Mouse (Mus musculus) neutrophil, adult 65 days (primary cell): ENCODE measurements around the gene Zfp105. TPM values are rescaled to one million over a fixed set of nuclear protein-coding genes. Genes with fewer than 3 reads are reported as not detected.

ENCODE experiments used
- total RNA-seq: library from RNA; stranded (reverse); gene quantifications from 2 replicates; pipeline ENCODE4 v1.2.4, GENCODE M21; 2023

Gene Zfp105
- 0.54 and 0.57 TPM in 2 replicates for total RNA-seq

GRCm38 (mm10) chr9:122922936-122923381 is at the start of gene Zfp105:
Gene Zfp105 (plus strand): TSS chr9:122923072.

DNA sequence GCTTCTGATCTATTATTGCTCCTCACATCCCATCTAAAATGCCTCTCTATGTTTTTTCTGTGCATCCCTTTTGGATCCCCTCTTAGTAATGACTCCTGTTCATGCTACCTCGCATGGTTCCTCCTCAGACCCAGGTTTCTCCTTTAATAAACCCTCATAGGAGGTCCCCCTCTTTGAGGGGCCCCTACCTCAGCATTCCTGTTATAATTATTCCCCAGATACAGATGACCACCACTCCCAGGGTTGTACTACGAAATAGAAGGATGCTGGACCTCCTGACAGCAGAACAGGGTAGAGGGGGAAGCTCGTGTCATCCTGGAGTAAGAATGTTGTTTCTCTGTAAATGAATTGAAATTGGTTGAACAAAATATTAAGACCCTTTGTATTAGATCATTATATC is 37.5 kb upstream of the Zfp105 start, which contains the start of gene Zkscan7:
Zkscan7 (plus strand) TSS at position 301 of the 400 bp plus-strand sequence.

DNA sequence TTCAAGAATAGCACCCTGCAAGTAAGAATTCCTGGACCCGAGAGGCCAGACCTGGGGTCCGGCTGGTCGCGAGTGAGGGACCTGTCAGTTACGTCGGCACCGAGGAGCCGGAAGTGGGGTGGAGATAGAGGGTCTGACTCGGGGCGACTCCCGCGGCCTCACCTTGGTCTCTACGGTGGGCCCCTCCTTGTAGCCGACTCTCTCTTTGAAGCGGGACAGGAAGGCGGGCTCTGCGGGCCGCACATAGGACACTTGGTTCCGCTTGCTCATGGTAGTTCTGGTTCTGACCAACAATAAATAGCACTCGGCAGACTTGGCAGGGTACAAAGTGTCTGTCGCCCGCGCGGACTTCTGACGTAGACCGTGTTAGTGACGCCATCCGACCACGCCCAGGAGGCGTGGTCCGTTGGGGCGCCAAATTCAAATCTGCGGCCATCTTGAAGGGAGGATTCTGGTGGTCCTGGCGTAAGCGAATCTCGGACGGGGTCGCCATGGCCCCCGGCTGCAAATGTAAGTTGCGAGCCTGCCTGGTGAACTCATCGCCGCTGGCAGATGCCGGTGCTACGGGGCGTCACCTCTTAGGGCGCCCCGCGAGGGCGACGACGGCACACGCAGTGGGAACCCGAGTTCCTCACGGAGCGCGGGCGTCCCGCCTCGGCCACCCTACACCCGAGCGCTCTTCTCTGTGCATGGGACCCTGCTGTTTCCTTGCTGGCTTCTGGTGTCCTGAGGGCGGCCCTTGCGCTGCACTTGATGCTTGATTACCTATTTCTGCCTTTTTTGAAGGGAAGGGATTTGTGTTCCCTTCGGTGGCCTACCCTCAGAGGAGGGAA is 28.0 kb downstream of the Zfp105 start, which contains the start of the genes 1110059G10Rik and Kif15:
1110059G10Rik (minus strand) TSS at position 358 of the 833 bp plus-strand sequence.
Kif15 (plus strand) TSS at position 404 of the 833 bp plus-strand sequence.

Other genes starting within 250 kb of the Zfp105 start
- not detected in 2 replicates for gene Topaz1, start 175.7 kb upstream of the Zfp105 start, total RNA-seq
- 4.4 and 8.0 TPM in 2 replicates for gene Tcaim, start 117.5 kb upstream of the Zfp105 start, total RNA-seq
- not detected in 2 replicates for gene Gm35549, start 79.0 kb upstream of the Zfp105 start, total RNA-seq
- gene Zfp445, start 57.1 kb upstream of the Zfp105 start, total RNA-seq = 84.3 and 121 TPM in 2 replicates
- 0.09 and 0.48 TPM in 2 replicates for gene Zkscan7, start 37.4 kb upstream of the Zfp105 start, total RNA-seq
- gene 1110059G10Rik, start 27.9 kb downstream of the Zfp105 start, total RNA-seq = 23.3 and 23.8 TPM in 2 replicates
- 63.1 and 81.7 TPM in 2 replicates for gene Kif15, start 28.0 kb downstream of the Zfp105 start, total RNA-seq
- gene Tmem42, start 98.3 kb downstream of the Zfp105 start, total RNA-seq = 3.6 and 10.7 TPM in 2 replicates
- gene Tgm4, start 111.7 kb downstream of the Zfp105 start, total RNA-seq = not detected in 2 replicates
- gene Zdhhc3, start 190.1 kb downstream of the Zfp105 start, total RNA-seq = 99.6 and 119 TPM in 2 replicates
- 16.4 and 25.8 TPM in 2 replicates for gene Exosc7, start 190.1 kb downstream of the Zfp105 start, total RNA-seq
- gene Clec3b, start 227.9 kb downstream of the Zfp105 start, total RNA-seq = not detected in 2 replicates